Mouse (Mus musculus) lung, postnatal 25 days (tissue): ENCODE data around the gene Gm10135.
"Not testable (repeated sequence)": the region's sequence is repeated elsewhere in the genome, so short reads cannot be mapped to it uniquely, and the experiment has no call there.

ENCODE experiments used
- DNase-seq: peaks from one replicate; pipeline ENCODE4 v3.0.0; 2022; ENCODE audit warnings: low spot score

The Gm10135 gene

GRCm38 (mm10) chr5:72974602-72975001, at the start of gene Gm10135:
TSS of gene Gm10135 (minus strand) at chr5:72974702.
- DNase-seq = no peak

- DNase-seq = no peak
Observed at GRCm38 (mm10) chr5:73023801-73024200, 49.3 kb upstream of the Gm10135 start.

GRCm38 (mm10) chr5:73014745-73015144, 40.2 kb upstream of the Gm10135 start:
- no peak for DNase-seq

- not testable (repeated sequence) for DNase-seq
Observed at GRCm38 (mm10) chr5:73013611-73014287, 39.2 kb upstream of the Gm10135 start.

GRCm38 (mm10) chr5:73012884-73013610, 38.5 kb upstream of the Gm10135 start:
- DNase-seq = not testable (repeated sequence)

GRCm38 (mm10) chr5:73011806-73012205, 37.3 kb upstream of the Gm10135 start:
- DNase-seq = not testable (repeated sequence)

GRCm38 (mm10) chr5:73008230-73008629, 33.7 kb upstream of the Gm10135 start:
- DNase-seq = peak; percentile 13

- no peak for DNase-seq
Observed at GRCm38 (mm10) chr5:73007582-73007959, 33.1 kb upstream of the Gm10135 start.

- no peak for DNase-seq
Observed at GRCm38 (mm10) chr5:73006784-73007581, 32.5 kb upstream of the Gm10135 start, which contains the start of gene Slc10a4. TSS of gene Slc10a4 (plus strand) at chr5:73006883.

- DNase-seq = no peak
Observed at GRCm38 (mm10) chr5:73004046-73004445, 29.5 kb upstream of the Gm10135 start.

GRCm38 (mm10) chr5:72998546-72998945, 24.0 kb upstream of the Gm10135 start:
- not testable (repeated sequence) for DNase-seq

- no peak for DNase-seq
Observed at GRCm38 (mm10) chr5:72995379-72995778, 20.9 kb upstream of the Gm10135 start.

- no peak for DNase-seq
Observed at GRCm38 (mm10) chr5:72994928-72995327, 20.4 kb upstream of the Gm10135 start.

- DNase-seq = no peak
Observed at GRCm38 (mm10) chr5:72994424-72994823, 19.9 kb upstream of the Gm10135 start.

GRCm38 (mm10) chr5:72992474-72992873, 18.0 kb upstream of the Gm10135 start:
- no peak for DNase-seq

- DNase-seq = no peak
Observed at GRCm38 (mm10) chr5:72989756-72990155, 15.3 kb upstream of the Gm10135 start.

GRCm38 (mm10) chr5:72987786-72988185, 13.3 kb upstream of the Gm10135 start:
- DNase-seq = no peak

- peak; percentile 44 for DNase-seq
Observed at GRCm38 (mm10) chr5:72984091-72984490, 9.6 kb upstream of the Gm10135 start.

GRCm38 (mm10) chr5:72976539-72976938, 2.0 kb upstream of the Gm10135 start:
- no peak for DNase-seq

- no peak for DNase-seq
Observed at GRCm38 (mm10) chr5:72975996-72976395, 1.5 kb upstream of the Gm10135 start.

GRCm38 (mm10) chr5:72972934-72973333, 1.6 kb downstream of the Gm10135 start:
- no peak for DNase-seq

GRCm38 (mm10) chr5:72972435-72972834, 2.1 kb downstream of the Gm10135 start:
- DNase-seq = no peak

- DNase-seq = no peak
Observed at GRCm38 (mm10) chr5:72965706-72966105, 8.8 kb downstream of the Gm10135 start.
